13 mouse cellular contexts compared by ENCODE assay signal in genomic region chr12:29755872-29756265, GRCm38 (mm10).
DNase-seq lines count a peak whose midpoint lies in the region; ATAC-seq and TF ChIP-seq lines count a peak whose summit lies in the region.
"Had no signal": no experiment of that assay in that cellular context is flagged by ENCODE, and none has a peak within 500 bp of the region (broad histone marks: within the 10 kb centered on the region; RNA-seq: fewer than 3 reads in every experiment).

No protein-coding gene starts in this region.

- DNase-seq in cerebellum, adult 11-12 months: peak; percentile 39
- no peak for DNase-seq in layer of hippocampus, adult 2 months (ENCODE audit: low spot score in 2 of 2)
- DNase-seq in layer of hippocampus, adult 9-11 months: no peak
- DNase-seq in cerebellum, adult 9-11 months: peak; percentile 43
- DNase-seq in gastrocnemius, postnatal 25 days: peak; percentile 11
- DNase-seq in embryo, embryonic 9.5 days (ENCODE audit: extremely low spot score): no peak
- DNase-seq in adrenal gland, adult 18-20 months (ENCODE audit: low spot score in 2 of 2): no peak
- DNase-seq: adrenal gland, postnatal 14 days; midbrain, embryonic 14.5 days; thymus, postnatal 14 days had no signal

- no peak overlapping the region for H3K4me3 ChIP-seq in layer of hippocampus, adult 2 months
- H3K4me3 ChIP-seq: embryonic facial prominence, embryonic 15.5 days; neural tube, embryonic 12.5 days had no signal

- no peak for TF ChIP-seq CTCF in layer of hippocampus, adult 2 months (conservative IDR thresholded peaks at IDR 0.05)

- no peak; the same call in 1 of the 2 replicates for ATAC-seq in cerebellum, adult (ENCODE audit: insufficient number of reproducible peaks, low FRiP score, low TSS enrichment)

- peak overlapping the region; percentile 70 for H3K27ac ChIP-seq in layer of hippocampus, adult 2 months
- H3K27ac ChIP-seq: embryonic facial prominence, embryonic 15.5 days; neural tube, embryonic 12.5 days had no signal

Comparison
In these comparisons a context has a peak if more than half of its experiments do, and no peak if none do; other contexts are left out.
1. DNase-seq: peak in cerebellum, adult 11-12 months (single experiment), cerebellum, adult 9-11 months (single experiment) and gastrocnemius, postnatal 25 days (single experiment); none in layer of hippocampus, adult 2 months (0 of 2), layer of hippocampus, adult 9-11 months (single experiment), embryo, embryonic 9.5 days (single experiment) and adrenal gland, adult 18-20 months (0 of 2).